Mouse (Mus musculus) left cerebral cortex, adult 2 months (tissue): ENCODE measurements around the gene Wdr76. TPM values are rescaled to one million over a fixed set of nuclear protein-coding genes. Genes with fewer than 3 reads are reported as not detected.

Experiments used
- DNase-seq, 2 experiments: peaks; one replicate each; pipeline ENCODE4 v3.0.0; 2021 to 2022; ENCODE audit warnings: low spot score in 2 of 2, mixed read lengths in 1 of 2; ENCODE audit errors: extremely low spot score in 1 of 2
- H3K27ac ChIP-seq: fragments of 200-600 bp; 2 replicates; pipeline ENCODE4 v1.8.1; 2022
- H3K4me3 ChIP-seq: fragments of 200-600 bp; 2 replicates; pipeline ENCODE4 v1.8.1; 2022
- CTCF ChIP-seq: fragments of 200-600 bp; IDR thresholded peaks from 2 replicates; pipeline ENCODE4 v1.8.1; 2022; ENCODE audit warnings: antibody characterized with exemption, mild to moderate bottlenecking, moderate library complexity
- intact Hi-C: fragments of 180-260 bp; cut with DNase I; formaldehyde crosslinking; loops from one replicate; pipeline ENCODE4 v1.15.1; 2025
- total RNA-seq, 2 experiments: library from RNA; stranded (reverse); gene quantifications; 2 replicates each; pipeline ENCODE4 v1.2.3; 2021

Wdr76 gene
- total RNA-seq, 2 experiments from 2014 or later, result 4.5 to 5.5 TPM

DNA sequence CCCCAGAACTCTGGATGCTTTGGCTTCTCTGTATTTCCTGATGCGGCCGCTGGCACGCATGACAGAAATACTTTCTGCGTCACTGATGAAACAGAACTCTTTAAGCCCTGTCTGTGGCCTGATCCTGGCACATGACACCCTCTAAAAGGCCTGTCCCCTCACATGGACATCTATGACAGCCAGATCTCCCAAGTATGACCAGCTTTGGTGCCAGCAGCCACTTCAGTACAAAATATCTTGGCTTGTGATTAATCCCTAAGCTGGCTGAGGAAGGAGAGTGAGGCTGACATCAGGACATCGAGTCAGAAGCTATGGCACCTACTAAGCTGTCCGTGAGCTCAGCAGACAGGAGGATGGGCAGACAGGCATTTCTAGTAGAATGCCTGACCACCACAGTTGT lies 43.1 kb downstream of the Wdr76 start:
- Histone ChIP-seq H3K4me3 (no peak overlapping the region), H3K27ac (no peak overlapping the region)
- DNase-seq, result no peak
- intact Hi-C loops, result no loop called here
- TF ChIP-seq CTCF, result no peak

- DNase-seq, result no peak
- Histone ChIP-seq H3K4me3 (no peak overlapping the region), H3K27ac (no peak overlapping the region)
- intact Hi-C loops, result no loop called here
- TF ChIP-seq CTCF, result no peak
Observed at GRCm38 (mm10) chr2:121551271-121551670, 44.7 kb downstream of the Wdr76 start.

DNA sequence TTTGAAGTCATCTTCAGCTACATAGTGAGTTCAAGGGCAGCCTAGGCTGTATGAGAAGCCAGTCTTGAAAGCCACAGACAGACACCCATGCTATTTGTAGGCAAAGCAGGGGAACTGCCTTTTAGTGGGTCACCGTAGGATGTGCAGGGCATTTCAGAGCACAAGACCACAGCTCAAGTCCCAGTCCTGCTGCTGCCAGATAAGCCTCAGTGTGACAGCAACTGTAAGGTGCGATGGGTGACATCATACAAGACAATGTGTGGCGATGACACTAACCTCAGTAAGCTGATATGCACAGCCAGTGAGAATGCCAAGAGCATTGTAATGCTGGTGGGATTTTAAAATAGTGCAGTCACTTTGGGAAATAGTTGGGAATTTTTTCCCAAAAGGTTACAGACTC lies 56.6 kb downstream of the Wdr76 start:
- intact Hi-C loops, result no loop called here
- Histone ChIP-seq H3K27ac (no peak overlapping the region), H3K4me3 (no peak overlapping the region)
- no peak for TF ChIP-seq CTCF
- DNase-seq, result no peak

GRCm38 (mm10) chr2:121565911-121566310 lies 59.4 kb downstream of the Wdr76 start:
- TF ChIP-seq CTCF, result no peak
- intact Hi-C loops, result no loop called here
- no peak for DNase-seq

DNA sequence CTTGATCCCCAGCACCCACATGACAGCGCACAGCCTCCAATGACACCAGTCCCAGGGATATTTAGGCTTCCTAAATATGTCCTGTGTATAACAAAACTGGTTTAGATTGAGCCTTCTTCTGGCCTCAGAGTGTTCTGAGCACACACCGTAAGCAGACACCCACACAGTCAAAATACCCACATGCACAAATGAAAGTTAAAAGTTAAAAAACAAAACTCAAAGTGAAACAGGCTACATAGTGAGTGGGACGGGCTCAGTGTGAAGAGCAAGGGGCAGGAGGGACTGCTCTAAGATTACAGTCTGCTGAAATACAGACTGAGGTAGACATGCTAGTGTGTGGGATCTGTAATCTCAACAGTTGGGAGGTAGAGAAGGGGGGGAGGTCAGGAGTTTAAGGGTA lies 63.5 kb downstream of the Wdr76 start:
- no peak for DNase-seq
- H3K4me3 ChIP-seq, result no peak overlapping the region
- no peak for TF ChIP-seq CTCF
- H3K27ac ChIP-seq, result no peak overlapping the region
- intact Hi-C loops, result loop anchor here (5.0 kb wide), 1 partner anchor 127 kb away; no protein-coding TSS in a partner anchor

More at GRCm38 (mm10) chr2:121565911-121566310, 59.4 kb downstream of the Wdr76 start:
- no peak overlapping the region for H3K4me3 ChIP-seq
- H3K27ac ChIP-seq, result no peak overlapping the region

GRCm38 (mm10) chr2:121570999-121571655 lies 64.6 kb downstream of the Wdr76 start:
- Histone ChIP-seq H3K4me3 (no peak overlapping the region), H3K27ac (no peak overlapping the region)
- intact Hi-C loops, result loop anchor here (1.0 to 5.0 kb wide), 2 partner anchors 126 to 261 kb away; no protein-coding TSS in a partner anchor
- no peak for DNase-seq
- no peak for TF ChIP-seq CTCF

- TF ChIP-seq CTCF, result peak; percentile 92
- intact Hi-C loops, result loop anchor here (1.0 to 5.0 kb wide), 2 partner anchors 126 to 261 kb away; no protein-coding TSS in a partner anchor
- DNase-seq, result peak; percentile 83 to 90
- Histone ChIP-seq H3K27ac (no peak overlapping the region), H3K4me3 (no peak overlapping the region)
Observed at GRCm38 (mm10) chr2:121571780-121572179, 65.3 kb downstream of the Wdr76 start.

DNA sequence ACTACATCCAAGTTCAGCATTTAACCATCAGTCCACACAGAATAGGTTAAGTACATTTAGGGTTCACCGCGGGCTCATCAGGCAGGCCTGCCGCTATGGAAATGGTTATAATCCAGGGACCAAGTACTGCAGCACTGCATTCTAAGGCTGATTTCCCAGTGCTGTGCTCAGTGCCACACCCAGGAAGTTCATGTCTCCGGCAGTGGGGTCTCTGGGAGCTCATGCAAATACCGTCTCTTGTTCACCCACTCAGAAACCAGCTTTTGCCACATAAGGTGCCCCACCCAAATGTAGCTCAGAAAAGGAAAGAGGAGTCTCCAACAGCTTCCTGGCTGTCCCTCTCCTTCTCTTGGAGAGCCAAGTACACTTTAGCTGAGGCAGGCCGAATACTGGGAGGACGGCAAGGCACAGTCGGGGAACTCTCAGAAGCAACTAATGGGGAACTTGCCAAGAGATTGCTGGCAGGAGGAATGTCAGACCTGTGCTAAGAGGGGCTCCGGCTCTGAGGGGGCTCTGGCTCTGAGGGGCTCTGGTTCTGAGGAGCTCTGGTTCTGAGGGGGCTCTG lies 67.6 kb downstream of the Wdr76 start:
- Histone ChIP-seq H3K27ac (no peak overlapping the region; the same call in 1 of the 2 replicates), H3K4me3 (no peak overlapping the region)
- intact Hi-C loops, result loop anchor here (5.0 kb wide), 1 partner anchor 123 kb away; no protein-coding TSS in a partner anchor
- no peak for TF ChIP-seq CTCF
- no peak for DNase-seq

- no peak for DNase-seq
- H3K4me3 ChIP-seq, result no peak overlapping the region
- peak overlapping the region; percentile 55 for H3K27ac ChIP-seq
- TF ChIP-seq CTCF, result no peak
- intact Hi-C loops, result no loop called here
Observed at GRCm38 (mm10) chr2:121575741-121576201, 69.2 kb downstream of the Wdr76 start.

GRCm38 (mm10) chr2:121582809-121583376 lies 76.4 kb downstream of the Wdr76 start:
- DNase-seq, result no peak
- no peak overlapping the region for H3K27ac ChIP-seq
- intact Hi-C loops, result no loop called here
- no peak overlapping the region for H3K4me3 ChIP-seq
- no peak for TF ChIP-seq CTCF

DNA sequence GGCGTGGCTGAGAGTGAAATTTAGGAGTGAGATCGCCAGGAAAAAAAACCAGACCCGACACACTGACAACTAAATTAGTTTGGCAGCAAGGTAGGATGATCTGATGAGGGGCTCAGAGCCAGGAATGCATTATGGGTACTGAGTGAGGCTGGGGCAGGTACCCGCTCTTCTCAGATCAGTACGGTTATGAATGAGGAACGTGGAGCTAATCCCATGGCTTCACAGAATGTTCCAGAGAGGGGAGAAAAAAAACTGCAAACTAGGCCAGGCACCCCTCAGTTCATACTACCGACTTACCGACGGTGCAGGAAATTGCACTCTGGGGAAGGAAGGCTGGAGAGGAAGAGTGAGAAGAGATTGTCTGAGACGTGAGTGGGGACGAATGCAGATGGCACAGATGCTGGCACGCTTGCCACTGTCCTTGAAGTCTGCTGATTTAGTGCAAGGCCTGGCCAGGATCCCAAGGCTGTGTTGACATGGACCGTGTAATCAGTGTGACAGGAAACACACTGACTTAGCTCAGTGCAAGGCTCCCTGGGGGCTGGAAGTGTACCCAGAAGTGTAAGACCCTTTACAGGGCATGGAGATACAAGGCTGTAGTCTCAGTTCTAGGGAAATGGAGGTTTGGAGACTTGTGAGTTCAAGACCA lies 77.1 kb downstream of the Wdr76 start:
- no peak for DNase-seq
- intact Hi-C loops, result no loop called here
- H3K27ac ChIP-seq, result peak overlapping the region; percentile 18; the same call in 1 of the 2 replicates
- no peak overlapping the region for H3K4me3 ChIP-seq
- no peak for TF ChIP-seq CTCF

GRCm38 (mm10) chr2:121584705-121585104 lies 78.2 kb downstream of the Wdr76 start:
- no peak overlapping the region for H3K4me3 ChIP-seq
- no peak for TF ChIP-seq CTCF
- no peak for DNase-seq
- intact Hi-C loops, result no loop called here
- H3K27ac ChIP-seq, result no peak overlapping the region
